Mouse (Mus musculus): ENCODE measurements at regions not wholly inside any gene's neighbourhood (a gene's known extent, or its start where the extent isn't known, plus 50 kb on each side); places are given as distances from the start of the nearest gene placed in this dataset.

- DNase-seq: no peak
Measured at GRCm38 (mm10) chr10:95124476-95124875, 179.8 kb upstream of the Plxnc1 start.

GRCm38 (mm10) chr10:95120007-95120406 lies 175.4 kb upstream of the Plxnc1 start:
- DNase-seq: no peak

GRCm38 (mm10) chr10:95118786-95119351 lies 174.2 kb upstream of the Plxnc1 start:
- no peak for DNase-seq

DNA sequence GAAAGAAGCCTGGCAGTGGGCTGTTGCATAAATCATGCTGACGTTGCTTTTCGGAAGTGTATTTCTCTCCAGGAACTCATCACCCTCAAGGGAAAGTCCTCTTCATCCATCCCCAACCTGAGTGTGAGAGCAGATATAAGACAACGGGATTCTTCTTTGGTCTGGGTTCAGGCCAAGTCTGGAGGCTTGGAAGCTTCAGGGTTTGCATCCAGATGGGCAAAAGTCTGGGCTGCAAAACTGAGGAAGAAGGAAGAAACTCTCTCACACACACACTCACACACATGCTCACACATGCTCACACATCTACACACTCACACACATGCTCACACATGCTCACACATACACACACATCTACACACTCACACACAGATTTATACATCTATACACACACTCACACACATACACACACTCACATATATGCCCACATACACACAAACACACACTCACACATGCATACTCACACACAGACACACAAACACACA lies 173.1 kb upstream of the Plxnc1 start:
- DNase-seq: no peak

DNA sequence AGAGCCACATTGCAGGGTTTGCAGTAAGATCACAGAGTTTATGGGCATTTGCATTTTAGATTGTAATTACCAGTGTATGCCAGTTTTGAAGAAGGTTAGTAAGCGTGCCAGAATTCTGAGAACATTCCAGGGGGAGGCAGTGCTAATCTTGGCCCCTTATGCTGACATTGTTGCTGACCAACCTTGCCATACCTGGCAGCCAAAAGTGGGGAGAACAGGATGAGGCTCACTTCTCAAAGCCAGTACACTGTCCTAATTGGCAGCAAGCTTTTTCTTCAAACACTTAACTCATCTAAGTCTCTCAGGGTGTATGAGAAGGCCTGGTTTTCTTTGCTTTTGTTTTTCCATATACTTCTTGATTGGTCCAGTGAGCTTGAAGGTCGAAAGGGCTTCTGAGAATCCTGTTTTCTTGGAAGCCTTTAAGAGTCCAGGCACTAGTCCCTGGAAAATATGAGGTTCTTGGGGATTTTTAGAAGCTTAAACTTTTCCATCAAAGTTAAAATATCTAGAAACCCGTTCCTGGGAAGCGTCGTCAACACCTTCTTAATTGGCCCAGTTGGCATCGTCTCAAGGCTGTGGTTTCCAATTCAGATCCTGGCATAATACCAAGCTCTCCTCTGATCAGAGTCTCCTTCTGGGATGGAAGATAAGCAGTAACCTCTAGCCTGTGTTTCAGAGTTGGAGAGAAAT lies 172.6 kb upstream of the Plxnc1 start:
- peak; percentile 15 to 42 for DNase-seq

GRCm38 (mm10) chr10:95116579-95117011 lies 172.0 kb upstream of the Plxnc1 start:
- DNase-seq: no peak

DNA sequence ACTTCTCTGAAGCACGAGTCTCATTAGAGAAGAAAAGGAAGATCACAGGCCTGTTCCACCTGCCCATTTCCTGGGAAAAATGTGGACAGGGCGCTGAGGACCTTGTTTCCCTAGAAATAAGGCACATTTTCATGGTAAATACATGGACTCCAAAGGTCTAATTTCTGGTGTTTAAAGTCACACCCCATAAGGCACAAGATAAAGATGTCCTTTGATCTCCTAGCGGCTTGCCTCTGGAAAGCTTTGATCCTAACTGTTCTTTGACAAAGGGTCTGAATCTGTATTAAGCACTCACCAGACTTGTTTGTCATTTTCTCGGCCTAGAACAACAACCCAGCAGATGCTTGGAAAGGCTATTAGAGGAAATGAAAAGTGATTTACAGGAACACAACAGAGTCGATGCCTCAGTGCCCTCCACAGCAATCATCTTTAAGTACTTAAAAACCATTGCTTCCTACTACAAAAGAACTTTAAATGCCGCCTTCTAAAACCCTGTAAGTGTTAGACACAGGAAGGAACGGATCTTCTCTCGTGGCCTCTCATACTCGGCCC lies 168.3 kb upstream of the Plxnc1 start:
- DNase-seq: no peak

DNA sequence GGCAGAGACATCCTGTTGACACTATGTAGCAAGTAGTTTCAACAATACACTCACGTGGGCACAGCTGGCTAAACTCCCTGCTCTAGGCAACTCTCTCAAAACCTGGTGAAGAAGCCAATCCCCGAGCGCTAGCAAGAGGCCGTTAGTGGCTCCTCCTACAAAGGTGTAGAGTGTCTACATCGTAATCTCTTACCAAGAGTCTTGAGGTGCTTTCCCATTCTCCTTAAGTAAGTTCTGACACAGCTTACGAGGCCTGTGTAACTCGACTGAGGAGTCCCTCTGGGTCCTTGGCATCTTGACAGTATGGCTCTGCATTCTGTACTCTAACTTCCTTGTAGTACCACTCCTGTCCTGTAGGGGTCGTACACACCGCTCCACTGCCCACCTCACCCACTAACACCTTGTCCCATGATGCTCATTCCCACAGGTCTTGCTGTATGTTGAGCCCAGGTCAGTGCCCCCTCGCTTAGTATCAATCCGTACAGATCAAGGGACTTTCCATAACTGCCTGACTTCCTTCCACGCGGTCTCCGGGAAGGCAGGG lies 167.7 kb upstream of the Plxnc1 start:
- DNase-seq: peak; percentile 60 to 75

- DNase-seq: no peak
Measured at GRCm38 (mm10) chr10:95110786-95111185, 166.2 kb upstream of the Plxnc1 start.

DNA sequence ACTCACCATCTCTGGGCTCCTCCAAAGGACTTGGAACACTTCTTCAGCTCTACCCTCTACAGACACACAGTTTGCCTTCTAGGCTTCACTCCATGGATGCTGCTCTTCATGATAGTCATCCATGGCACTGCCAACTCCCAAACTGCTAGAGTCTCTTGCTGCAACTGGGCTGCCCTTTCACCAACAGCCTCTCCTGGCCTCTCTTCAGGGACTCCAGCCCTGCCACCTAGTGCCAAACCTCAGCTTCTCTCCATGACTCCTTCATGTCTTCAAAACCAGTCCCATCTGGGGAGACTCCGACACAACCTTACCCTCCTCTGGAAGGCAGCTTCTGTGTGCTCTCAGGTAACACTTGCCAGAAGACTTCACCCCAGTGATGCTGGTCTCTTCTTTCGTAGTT lies 164.9 kb upstream of the Plxnc1 start:
- no peak for DNase-seq

DNA sequence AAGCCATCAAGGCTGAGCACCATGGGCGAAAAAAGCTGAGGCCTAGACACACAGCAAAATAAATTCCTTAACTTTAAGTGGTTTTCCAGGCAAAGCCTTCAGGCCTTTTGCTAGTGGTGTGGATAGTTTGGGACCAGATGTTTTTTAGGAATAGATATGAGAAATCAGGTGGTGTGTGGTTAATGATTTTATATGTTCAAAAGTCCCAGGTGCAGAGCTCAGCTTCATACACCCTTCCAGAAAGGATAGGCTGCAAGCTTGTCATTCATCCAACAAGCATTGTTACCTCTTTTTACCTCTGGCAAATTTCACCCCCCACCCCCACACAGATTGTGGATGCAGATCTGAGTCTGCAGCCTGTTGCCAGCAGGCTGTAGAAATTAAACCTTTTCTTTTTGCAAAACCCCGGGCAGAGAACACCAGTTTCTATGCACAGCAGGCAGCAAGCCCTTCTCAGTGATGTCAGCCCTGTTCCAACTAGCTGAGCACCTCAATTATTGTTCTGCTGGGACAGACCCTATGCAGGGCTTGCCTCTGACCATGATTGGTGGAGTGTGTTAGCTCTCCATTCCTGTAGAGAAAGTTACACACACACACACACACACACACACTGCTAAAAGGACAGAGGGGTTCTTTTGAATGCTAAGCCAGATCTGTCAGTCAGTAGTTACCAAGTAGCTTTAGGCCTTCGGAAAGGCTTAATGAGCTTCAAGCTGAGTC lies 163.1 kb upstream of the Plxnc1 start:
- no peak for DNase-seq

DNA sequence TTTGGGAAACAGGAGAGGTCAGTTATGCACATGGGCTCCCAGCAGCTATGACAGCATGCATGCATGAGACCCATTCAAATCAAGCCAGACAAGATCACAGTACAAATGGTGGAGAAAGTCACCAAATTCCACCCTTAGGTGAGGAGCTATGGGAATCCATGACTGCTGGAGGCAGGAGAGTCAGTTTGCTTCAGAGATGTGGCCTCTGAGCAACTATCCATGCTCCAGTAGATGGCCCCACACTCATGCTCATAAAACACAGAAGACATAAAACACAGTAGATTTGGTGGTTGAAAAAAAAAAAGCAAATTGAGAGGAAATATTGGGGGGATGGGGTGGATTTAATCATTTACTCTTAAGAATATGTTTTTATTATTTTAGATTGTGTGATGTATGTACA lies 159.2 kb upstream of the Plxnc1 start:
- DNase-seq: peak in 1 of 2 experiments; percentile 31

GRCm38 (mm10) chr10:95102981-95103380 lies 158.3 kb upstream of the Plxnc1 start:
- DNase-seq: no peak

DNA sequence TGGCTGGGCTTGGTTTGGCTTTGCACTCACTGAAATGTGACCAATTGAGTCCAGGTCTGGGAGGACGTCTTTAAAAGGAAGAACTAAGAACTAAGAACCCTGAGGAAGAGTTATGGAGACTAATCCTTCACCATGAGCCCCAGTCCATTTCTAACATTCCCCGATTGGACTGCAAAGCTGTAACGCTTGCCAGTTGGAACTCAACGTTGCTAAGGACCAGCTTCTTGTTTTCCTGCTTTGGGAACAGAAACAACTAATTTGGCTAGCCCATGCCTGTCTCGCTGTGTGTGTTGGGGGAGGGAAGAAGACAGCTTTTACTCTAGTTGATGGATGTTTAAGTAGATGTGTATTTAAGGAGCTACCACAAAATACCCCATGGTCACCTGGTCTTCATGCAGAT lies 155.3 kb upstream of the Plxnc1 start:
- DNase-seq: peak; percentile 20 to 44

DNA sequence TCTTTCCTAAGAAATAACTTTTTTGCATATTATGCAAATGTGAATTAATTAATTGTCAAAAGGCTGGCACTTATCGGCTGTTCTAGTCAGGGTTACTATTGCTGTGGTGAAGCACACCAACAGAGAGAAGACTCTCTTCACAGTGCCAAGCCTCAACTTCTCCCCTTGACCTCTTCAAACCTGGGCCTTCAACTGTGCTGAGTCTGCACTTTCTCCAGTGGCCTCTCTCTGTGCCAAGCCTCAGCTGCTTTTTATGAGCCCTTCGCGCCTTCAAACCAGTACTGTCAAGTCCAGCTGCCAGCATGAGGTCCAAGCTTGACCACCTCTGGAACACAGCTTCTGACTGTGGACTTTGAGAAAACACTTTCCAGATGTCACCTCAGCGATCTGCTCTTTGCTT lies 151.2 kb upstream of the Plxnc1 start:
- no peak for DNase-seq

- DNase-seq: no peak
Measured at GRCm38 (mm10) chr10:95094771-95095170, 150.1 kb upstream of the Plxnc1 start.

DNA sequence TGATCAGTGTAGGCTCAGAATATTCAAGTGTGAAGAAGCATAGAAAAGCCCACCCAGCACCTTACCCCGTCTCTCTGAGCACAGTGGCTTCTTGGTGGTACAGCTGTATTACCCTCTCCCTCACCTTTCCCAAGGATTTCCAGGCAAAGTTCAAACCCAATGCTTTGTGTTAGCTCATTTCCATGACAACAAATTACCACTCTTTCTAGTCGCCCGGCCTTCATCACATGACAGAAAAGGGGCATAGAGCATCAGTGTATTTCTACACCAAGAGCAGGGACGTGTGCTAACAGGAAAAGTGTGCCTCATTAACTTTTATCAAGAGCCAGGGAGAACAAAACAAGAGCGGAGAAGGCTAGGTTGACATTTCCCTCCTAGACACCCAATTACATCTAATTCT lies 148.6 kb upstream of the Plxnc1 start:
- no peak for DNase-seq

- no peak for DNase-seq
Measured at GRCm38 (mm10) chr10:95091086-95091485, 146.5 kb upstream of the Plxnc1 start.

GRCm38 (mm10) chr10:95090641-95091040 lies 146.0 kb upstream of the Plxnc1 start:
- no peak for DNase-seq

GRCm38 (mm10) chr10:95090035-95090434 lies 145.4 kb upstream of the Plxnc1 start:
- DNase-seq: no peak

DNA sequence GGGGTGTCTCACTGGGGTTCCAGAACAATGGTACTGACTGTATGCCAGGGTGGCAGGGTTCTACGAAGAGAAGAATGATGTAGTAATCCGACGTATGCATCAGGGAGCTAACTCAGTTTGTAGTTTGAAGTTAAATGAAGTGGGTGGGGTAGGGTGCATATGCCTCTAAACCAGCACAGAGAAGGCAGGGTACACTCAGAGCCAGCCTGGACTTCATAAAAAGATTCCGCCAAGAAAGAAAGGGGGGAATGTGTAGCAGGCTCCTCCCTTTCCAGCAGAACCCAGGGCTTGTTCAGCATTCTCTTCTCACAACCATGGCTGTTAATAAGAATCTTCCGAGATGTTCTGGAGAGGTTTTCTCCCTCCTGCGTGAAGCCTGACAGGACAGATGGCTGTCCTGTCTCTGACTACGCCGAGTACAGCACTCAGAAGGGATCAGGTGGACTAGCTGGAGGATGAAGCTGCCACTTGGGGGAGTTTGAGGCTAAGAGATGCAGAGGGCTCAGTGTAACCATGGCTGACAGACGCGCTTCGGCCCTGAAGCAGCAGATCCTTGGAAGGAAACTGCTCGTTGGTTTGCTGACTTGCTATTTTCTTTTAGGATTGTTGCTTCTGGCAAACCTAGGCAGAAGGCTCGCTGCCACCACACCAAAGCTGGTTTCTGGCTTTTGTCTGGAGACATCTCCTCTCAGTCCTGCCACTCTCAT lies 143.4 kb upstream of the Plxnc1 start:
- DNase-seq: peak; percentile 65 to 79

DNA sequence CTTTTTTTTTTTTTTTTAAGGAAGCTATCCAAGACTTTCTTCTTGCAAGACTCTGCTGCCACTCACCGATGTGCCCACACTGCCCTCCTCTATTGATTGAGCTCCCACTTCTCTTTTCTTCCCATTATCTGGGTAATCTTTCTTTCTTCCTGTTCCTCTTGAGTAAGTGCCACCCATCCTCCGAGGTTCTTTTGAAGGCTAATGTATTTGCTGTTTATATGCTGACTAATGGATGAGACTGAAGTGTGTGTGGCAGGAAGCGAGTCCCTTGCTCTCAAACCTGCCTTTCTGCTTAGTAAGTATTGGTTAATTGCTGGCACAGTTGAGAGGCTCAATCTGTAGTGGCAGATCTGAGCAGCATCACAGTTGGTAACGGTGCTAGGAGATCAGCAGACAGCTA lies 142.1 kb upstream of the Plxnc1 start:
- DNase-seq: peak in 1 of 2 experiments; percentile 52
